Mouse (Mus musculus): ENCODE data around the gene P2rx7. TPM values are rescaled to one million over a fixed set of nuclear protein-coding genes. Genes with fewer than 3 reads are reported as not detected.
A peak's percentile ranks its signal among the peaks of the same experiment; 100 is the strongest.

Gene P2rx7
- polyA plus RNA-seq, 1 experiment from 2014 or later, result 1.9 TPM

- peak; percentile 91 for ATAC-seq (ENCODE audit: insufficient number of reproducible peaks, insufficient read depth, low FRiP score, low read depth)
- no peak overlapping the region for H3K4me3 ChIP-seq (ENCODE audit: low read depth, low read length)
- H3K9me3 ChIP-seq (ENCODE audit: control insufficient read depth, low read depth, low read length), result no peaks in the 10 kb centered on the region
- 7% methylated on average over 7 of the region's 7 CpGs for WGBS
- H3K27me3 ChIP-seq (ENCODE audit: control insufficient read depth, insufficient read depth, low read length), result no peaks in the 10 kb centered on the region
- H3K27ac ChIP-seq (ENCODE audit: low read length), result peak overlapping the region; percentile 82
- H3K36me3 ChIP-seq (ENCODE audit: control insufficient read depth, insufficient read depth, low read length), result no peaks in the 10 kb centered on the region
- H3K9ac ChIP-seq (replicated peaks; ENCODE audit: low read depth, low read length), result no peak overlapping the region
- H3K4me1 ChIP-seq (ENCODE audit: control insufficient read depth, insufficient read depth, low read length), result peaks cover 10% of the 10 kb centered on the region
- H3K4me2 ChIP-seq (replicated peaks; ENCODE audit: low read depth, low read length), result no peak overlapping the region
Measured at GRCm38 (mm10) chr5:122621376-122621886, 22.3 kb upstream of the P2rx7 start.

DNA sequence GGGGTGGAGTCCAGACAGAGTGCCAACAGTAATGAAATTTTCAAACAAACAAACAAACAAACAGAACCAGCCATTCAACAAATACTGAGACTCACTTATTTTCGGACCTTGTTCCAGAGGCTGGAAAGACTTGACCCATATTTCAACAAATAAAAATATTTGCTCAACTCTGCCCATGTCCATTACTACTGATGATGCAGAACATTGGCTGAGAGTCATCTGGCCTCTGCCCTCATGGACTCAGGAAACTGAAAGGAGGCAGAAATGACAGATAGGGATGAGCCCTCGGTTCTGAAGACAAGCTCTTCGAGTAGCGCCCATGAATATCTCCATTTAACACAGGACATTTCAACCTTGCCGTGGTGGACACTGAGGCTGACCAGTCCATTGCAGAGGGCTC, 21.2 kb upstream of the P2rx7 start:
- 86% methylated on average over 5 of the region's 5 CpGs for WGBS
- Histone ChIP-seq H3K4me3 (ENCODE audit: low read depth, low read length) (no peak overlapping the region), H3K4me2 (replicated peaks; ENCODE audit: low read depth, low read length) (no peak overlapping the region), H3K27me3 (ENCODE audit: control insufficient read depth, insufficient read depth, low read length) (no peaks in the 10 kb centered on the region), H3K9ac (replicated peaks; ENCODE audit: low read depth, low read length) (no peak overlapping the region), H3K27ac (ENCODE audit: low read length) (peak overlapping the region; percentile 82), H3K9me3 (ENCODE audit: control insufficient read depth, low read depth, low read length) (no peaks in the 10 kb centered on the region), H3K4me1 (ENCODE audit: control insufficient read depth, insufficient read depth, low read length) (peaks cover 10% of the 10 kb centered on the region), H3K36me3 (ENCODE audit: control insufficient read depth, insufficient read depth, low read length) (no peaks in the 10 kb centered on the region)
- no peak for ATAC-seq (ENCODE audit: insufficient number of reproducible peaks, insufficient read depth, low FRiP score, low read depth)

- no peaks in the 10 kb centered on the region for H3K36me3 ChIP-seq (ENCODE audit: control insufficient read depth, insufficient read depth, low read length)
- H3K4me3 ChIP-seq (ENCODE audit: low read depth, low read length), result no peak overlapping the region
- no peak overlapping the region for H3K27ac ChIP-seq (ENCODE audit: low read length)
- H3K4me2 ChIP-seq (replicated peaks; ENCODE audit: low read depth, low read length), result no peak overlapping the region
- peaks cover 10% of the 10 kb centered on the region for H3K4me1 ChIP-seq (ENCODE audit: control insufficient read depth, insufficient read depth, low read length)
- WGBS, result 85% methylated on average over 9 of the region's 9 CpGs
- no peak for ATAC-seq (ENCODE audit: insufficient number of reproducible peaks, insufficient read depth, low FRiP score, low read depth)
- H3K27me3 ChIP-seq (ENCODE audit: control insufficient read depth, insufficient read depth, low read length), result no peaks in the 10 kb centered on the region
- no peak overlapping the region for H3K9ac ChIP-seq (replicated peaks; ENCODE audit: low read depth, low read length)
- no peaks in the 10 kb centered on the region for H3K9me3 ChIP-seq (ENCODE audit: control insufficient read depth, low read depth, low read length)
Measured at GRCm38 (mm10) chr5:122623861-122624260, 19.9 kb upstream of the P2rx7 start.

DNA sequence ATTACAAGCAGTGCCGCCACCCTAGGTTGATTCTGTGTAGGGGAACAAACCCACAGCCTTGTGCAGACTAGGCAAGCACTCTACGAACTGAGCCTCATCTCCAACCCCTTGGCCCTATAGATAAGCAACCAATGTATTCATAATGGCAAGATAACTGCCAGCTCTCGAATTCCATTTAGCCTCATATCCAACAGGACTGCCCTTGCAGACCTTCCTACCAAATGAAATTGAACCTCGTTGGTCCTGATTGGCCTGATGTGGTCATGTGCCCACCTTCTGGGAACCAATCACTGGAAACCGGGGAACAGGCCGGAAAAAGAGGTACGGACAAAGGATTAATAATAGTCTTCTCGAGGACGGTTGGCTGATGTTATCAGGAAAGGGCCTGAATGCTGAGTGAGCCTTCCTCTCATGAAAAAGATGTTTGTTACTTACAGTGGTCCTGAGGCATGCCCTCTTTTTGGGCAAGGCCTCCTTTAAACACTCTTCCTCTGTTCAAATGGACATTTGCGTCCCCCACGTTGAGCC, 18.7 kb upstream of the P2rx7 start:
- no peak overlapping the region for H3K4me2 ChIP-seq (replicated peaks; ENCODE audit: low read depth, low read length)
- no peaks in the 10 kb centered on the region for H3K36me3 ChIP-seq (ENCODE audit: control insufficient read depth, insufficient read depth, low read length)
- no peaks in the 10 kb centered on the region for H3K9me3 ChIP-seq (ENCODE audit: control insufficient read depth, low read depth, low read length)
- WGBS, result 85% methylated on average over 11 of the region's 11 CpGs
- no peaks in the 10 kb centered on the region for H3K27me3 ChIP-seq (ENCODE audit: control insufficient read depth, insufficient read depth, low read length)
- no peak overlapping the region for H3K9ac ChIP-seq (replicated peaks; ENCODE audit: low read depth, low read length)
- H3K4me3 ChIP-seq (ENCODE audit: low read depth, low read length), result no peak overlapping the region
- no peak overlapping the region for H3K27ac ChIP-seq (ENCODE audit: low read length)
- no peak for ATAC-seq (ENCODE audit: insufficient number of reproducible peaks, insufficient read depth, low FRiP score, low read depth)
- H3K4me1 ChIP-seq (ENCODE audit: control insufficient read depth, insufficient read depth, low read length), result peaks cover 10% of the 10 kb centered on the region

- no peaks in the 10 kb centered on the region for H3K9me3 ChIP-seq (ENCODE audit: control insufficient read depth, low read depth, low read length)
- no peak overlapping the region for H3K4me2 ChIP-seq (replicated peaks; ENCODE audit: low read depth, low read length)
- peaks cover 10% of the 10 kb centered on the region for H3K4me1 ChIP-seq (ENCODE audit: control insufficient read depth, insufficient read depth, low read length)
- no peak overlapping the region for H3K27ac ChIP-seq (ENCODE audit: low read length)
- no peaks in the 10 kb centered on the region for H3K27me3 ChIP-seq (ENCODE audit: control insufficient read depth, insufficient read depth, low read length)
- 84% methylated on average over 14 of the region's 14 CpGs for WGBS
- no peak overlapping the region for H3K9ac ChIP-seq (replicated peaks; ENCODE audit: low read depth, low read length)
- H3K4me3 ChIP-seq (ENCODE audit: low read depth, low read length), result no peak overlapping the region
- no peaks in the 10 kb centered on the region for H3K36me3 ChIP-seq (ENCODE audit: control insufficient read depth, insufficient read depth, low read length)
- no peak for ATAC-seq (ENCODE audit: insufficient number of reproducible peaks, insufficient read depth, low FRiP score, low read depth)
Measured at GRCm38 (mm10) chr5:122625565-122626252, 18.0 kb upstream of the P2rx7 start.

- Histone ChIP-seq H3K4me3 (ENCODE audit: low read depth, low read length) (no peak overlapping the region), H3K4me2 (replicated peaks; ENCODE audit: low read depth, low read length) (no peak overlapping the region), H3K27ac (ENCODE audit: low read length) (no peak overlapping the region), H3K9ac (replicated peaks; ENCODE audit: low read depth, low read length) (no peak overlapping the region), H3K27me3 (ENCODE audit: control insufficient read depth, insufficient read depth, low read length) (no peaks in the 10 kb centered on the region), H3K4me1 (ENCODE audit: control insufficient read depth, insufficient read depth, low read length) (no peaks in the 10 kb centered on the region), H3K9me3 (ENCODE audit: control insufficient read depth, low read depth, low read length) (no peaks in the 10 kb centered on the region), H3K36me3 (ENCODE audit: control insufficient read depth, insufficient read depth, low read length) (no peaks in the 10 kb centered on the region)
- 41% methylated on average over 2 of the region's 2 CpGs for WGBS
- ATAC-seq (ENCODE audit: insufficient number of reproducible peaks, insufficient read depth, low FRiP score, low read depth), result peak; percentile 74; the same call in 1 of the 2 replicates
Measured at GRCm38 (mm10) chr5:122627243-122627642, 16.5 kb upstream of the P2rx7 start.

DNA sequence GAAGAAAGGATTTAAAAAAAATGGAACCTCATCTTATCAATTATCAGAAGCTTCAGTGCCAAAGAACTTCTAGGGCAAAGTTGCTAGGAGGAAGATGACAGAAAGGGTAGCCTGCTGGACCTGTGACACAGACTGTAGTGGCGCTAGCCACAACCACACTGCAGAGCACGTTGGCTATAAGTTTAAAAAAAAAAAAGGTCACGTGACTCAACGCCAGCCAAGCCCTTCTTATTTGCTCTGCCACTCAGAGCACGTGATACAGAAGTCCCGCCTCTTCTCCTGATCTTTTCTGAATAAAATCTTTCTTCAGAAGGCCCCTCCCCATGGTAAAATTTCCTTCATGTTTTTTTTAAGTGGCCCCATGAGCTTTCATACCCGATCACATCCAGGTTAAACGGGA, 8.5 kb upstream of the P2rx7 start:
- Histone ChIP-seq H3K9me3 (ENCODE audit: control insufficient read depth, low read depth, low read length) (no peaks in the 10 kb centered on the region), H3K9ac (replicated peaks; ENCODE audit: low read depth, low read length) (no peak overlapping the region), H3K36me3 (ENCODE audit: control insufficient read depth, insufficient read depth, low read length) (no peaks in the 10 kb centered on the region), H3K27ac (ENCODE audit: low read length) (no peak overlapping the region), H3K4me2 (replicated peaks; ENCODE audit: low read depth, low read length) (no peak overlapping the region), H3K4me1 (ENCODE audit: control insufficient read depth, insufficient read depth, low read length) (no peaks in the 10 kb centered on the region), H3K4me3 (ENCODE audit: low read depth, low read length) (no peak overlapping the region), H3K27me3 (ENCODE audit: control insufficient read depth, insufficient read depth, low read length) (no peaks in the 10 kb centered on the region)
- no peak for ATAC-seq (ENCODE audit: insufficient number of reproducible peaks, insufficient read depth, low FRiP score, low read depth)
- WGBS, result 76% methylated on average over 8 of the region's 8 CpGs

GRCm38 (mm10) chr5:122636308-122636707, 7.4 kb upstream of the P2rx7 start:
- no peaks in the 10 kb centered on the region for H3K36me3 ChIP-seq (ENCODE audit: control insufficient read depth, insufficient read depth, low read length)
- WGBS, result 79% methylated on average over 9 of the region's 9 CpGs
- no peak for ATAC-seq (ENCODE audit: insufficient number of reproducible peaks, insufficient read depth, low FRiP score, low read depth)
- no peaks in the 10 kb centered on the region for H3K4me1 ChIP-seq (ENCODE audit: control insufficient read depth, insufficient read depth, low read length)
- H3K9ac ChIP-seq (replicated peaks; ENCODE audit: low read depth, low read length), result no peak overlapping the region
- no peaks in the 10 kb centered on the region for H3K9me3 ChIP-seq (ENCODE audit: control insufficient read depth, low read depth, low read length)
- H3K27ac ChIP-seq (ENCODE audit: low read length), result no peak overlapping the region
- H3K27me3 ChIP-seq (ENCODE audit: control insufficient read depth, insufficient read depth, low read length), result no peaks in the 10 kb centered on the region
- H3K4me2 ChIP-seq (replicated peaks; ENCODE audit: low read depth, low read length), result no peak overlapping the region
- no peak overlapping the region for H3K4me3 ChIP-seq (ENCODE audit: low read depth, low read length)
